Mouse (Mus musculus): Measurements from ENCODE around the gene Chrna10. TPM values are rescaled to one million over a fixed set of nuclear protein-coding genes. Genes with fewer than 3 reads are reported as not detected.
A peak's percentile ranks its signal among the peaks of the same experiment; 100 is the strongest.

Chrna10 gene
- polyA plus RNA-seq, 1 experiment from 2014 or later = not detected

DNA sequence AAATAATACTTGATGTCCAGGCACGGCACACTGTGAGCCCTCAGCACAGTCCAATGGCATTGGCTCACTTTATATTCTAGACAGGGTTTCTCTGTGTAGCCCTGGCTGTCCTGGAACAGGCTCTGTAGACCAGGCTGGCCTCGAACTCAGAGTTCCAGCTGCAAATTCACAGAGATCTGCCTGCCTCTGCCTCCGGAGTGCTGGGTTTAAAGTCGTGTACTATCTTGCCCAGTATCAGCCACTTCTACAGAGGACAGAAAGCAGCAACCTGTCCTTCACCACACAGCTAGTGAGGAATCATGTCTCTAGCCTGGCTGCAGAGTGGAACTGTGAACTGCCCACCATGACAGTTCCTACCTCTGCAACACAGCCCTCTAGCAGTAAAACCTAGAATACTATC, 6.9 kb downstream of the Chrna10 start:
- ATAC-seq (replicated peaks; ENCODE audit: insufficient number of reproducible peaks, low FRiP score, low TSS enrichment) = no peak
- no peaks in the 10 kb centered on the region for H3K27me3 ChIP-seq (ENCODE audit: control insufficient read depth, insufficient read depth, low read length)
- no peak overlapping the region for H3K27ac ChIP-seq (ENCODE audit: low read depth, low read length)
- no peak overlapping the region for H3K4me3 ChIP-seq (ENCODE audit: low read depth, low read length)
- peaks cover 4% of the 10 kb centered on the region; the same call in 1 of the 2 replicates for H3K4me1 ChIP-seq (ENCODE audit: control insufficient read depth, insufficient read depth, low read length)
- H3K9ac ChIP-seq (ENCODE audit: low read depth, low read length) = no peak overlapping the region
- H3K9me3 ChIP-seq (replicated peaks; ENCODE audit: control insufficient read depth, low read length) = no peaks in the 10 kb centered on the region
- 79% methylated on average over 4 of the region's 4 CpGs for WGBS (ENCODE audit: insufficient replicate concordance)
- H3K4me2 ChIP-seq = no peak overlapping the region
- H3K36me3 ChIP-seq (ENCODE audit: control insufficient read depth, insufficient read depth, low read length) = no peaks in the 10 kb centered on the region

DNA sequence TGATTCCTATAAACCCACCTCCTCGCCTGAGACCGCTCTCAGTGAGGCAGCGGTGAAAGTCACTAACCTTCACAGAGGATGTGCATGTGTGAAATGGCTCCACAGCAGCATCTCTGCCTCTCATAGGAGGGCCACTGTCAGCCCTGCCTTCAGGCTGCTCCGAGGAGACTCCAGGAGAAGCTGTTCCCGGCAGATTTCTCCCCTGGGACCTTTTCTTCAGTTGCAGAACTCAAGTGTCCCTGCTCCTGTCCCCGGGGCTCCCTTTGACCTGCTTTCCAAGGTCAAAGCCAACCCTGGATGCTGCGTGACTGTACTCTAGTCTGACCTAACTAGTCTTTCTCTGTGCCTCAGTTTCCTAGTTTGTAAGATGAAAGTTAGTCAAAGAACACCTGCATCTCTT, 7.5 kb downstream of the Chrna10 start, which contains the start of gene Art5:
TSS of gene Art5 (minus strand) at position 319 of the 400 bp plus-strand sequence.
- no peak within 1 kb of the TSS for H3K4me2 ChIP-seq

DNA sequence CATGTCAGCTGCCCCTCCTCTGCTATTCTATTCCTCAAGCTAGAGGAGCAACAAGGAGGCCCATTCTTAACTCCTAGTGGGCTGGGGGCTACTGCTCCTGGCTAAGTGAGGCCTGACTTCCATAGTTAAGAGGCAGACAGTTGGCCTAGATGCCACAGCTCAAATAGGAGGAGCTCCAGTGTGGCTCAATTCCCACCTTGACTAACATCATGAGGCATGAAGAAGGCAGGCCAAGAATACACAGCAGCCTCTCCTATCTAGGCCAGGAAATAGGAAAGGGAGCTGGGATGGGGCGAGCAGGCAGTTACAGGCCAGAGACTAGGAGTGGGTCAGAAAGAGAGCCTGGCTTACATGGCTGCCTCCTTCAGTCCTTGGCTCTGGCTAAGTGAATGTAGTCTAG, 8.4 kb downstream of the Chrna10 start:
- H3K9me3 ChIP-seq (replicated peaks; ENCODE audit: control insufficient read depth, low read length) = no peaks in the 10 kb centered on the region
- H3K4me2 ChIP-seq = no peak overlapping the region
- H3K4me3 ChIP-seq (ENCODE audit: low read depth, low read length) = no peak overlapping the region
- H3K9ac ChIP-seq (ENCODE audit: low read depth, low read length) = no peak overlapping the region
- WGBS (ENCODE audit: insufficient replicate concordance) = 71% methylated on average over 1 of the region's 1 CpGs
- H3K27ac ChIP-seq (ENCODE audit: low read depth, low read length) = no peak overlapping the region
- ATAC-seq (replicated peaks; ENCODE audit: insufficient number of reproducible peaks, low FRiP score, low TSS enrichment) = no peak
- H3K4me1 ChIP-seq (ENCODE audit: control insufficient read depth, insufficient read depth, low read length) = peaks cover 4% of the 10 kb centered on the region; the same call in 1 of the 2 replicates
- no peaks in the 10 kb centered on the region for H3K27me3 ChIP-seq (ENCODE audit: control insufficient read depth, insufficient read depth, low read length)
- no peaks in the 10 kb centered on the region for H3K36me3 ChIP-seq (ENCODE audit: control insufficient read depth, insufficient read depth, low read length)

More for the DNA sequence above, 7.5 kb downstream of the Chrna10 start, which contains the start of gene Art5:
- Histone ChIP-seq H3K36me3 (ENCODE audit: control insufficient read depth, insufficient read depth, low read length) (no peaks in the 10 kb centered on the region), H3K27me3 (ENCODE audit: control insufficient read depth, insufficient read depth, low read length) (no peaks in the 10 kb centered on the region), H3K9ac (ENCODE audit: low read depth, low read length) (no peak within 1 kb of the TSS), H3K27ac (ENCODE audit: low read depth, low read length) (no peak within 1 kb of the TSS), H3K4me3 (ENCODE audit: low read depth, low read length) (no peak within 1 kb of the TSS), H3K9me3 (replicated peaks; ENCODE audit: control insufficient read depth, low read length) (no peaks in the 10 kb centered on the region), H3K4me1 (ENCODE audit: control insufficient read depth, insufficient read depth, low read length) (peaks cover 4% of the 10 kb centered on the region; the same call in 1 of the 2 replicates)
- 73% methylated on average over 7 of the region's 7 CpGs for WGBS (ENCODE audit: insufficient replicate concordance)
- no peak for ATAC-seq (replicated peaks; ENCODE audit: insufficient number of reproducible peaks, low FRiP score, low TSS enrichment)

DNA sequence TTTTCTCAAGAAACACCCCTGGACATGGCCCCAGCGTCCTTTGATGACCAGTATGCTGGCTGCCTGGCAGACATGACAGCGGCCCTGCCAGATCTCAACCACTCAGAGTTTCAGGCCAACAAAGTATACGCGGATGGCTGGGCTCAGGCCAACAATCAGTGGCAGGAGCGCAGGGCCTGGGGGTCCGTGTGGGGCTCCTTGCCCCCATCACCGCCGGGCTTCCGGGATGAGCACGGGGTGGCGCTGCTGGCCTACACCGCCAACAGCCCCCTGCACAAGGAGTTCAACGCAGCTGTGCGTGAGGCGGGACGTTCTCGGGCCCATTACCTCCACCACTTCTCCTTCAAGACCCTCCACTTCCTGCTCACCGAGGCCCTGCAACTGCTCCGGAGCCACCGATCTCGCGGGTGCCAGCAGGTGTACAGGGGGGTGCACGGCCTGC, 9.9 kb downstream of the Chrna10 start:
- peak overlapping the region; percentile 68 for H3K9ac ChIP-seq (ENCODE audit: low read depth, low read length)
- H3K9me3 ChIP-seq (replicated peaks; ENCODE audit: control insufficient read depth, low read length) = no peaks in the 10 kb centered on the region
- H3K27me3 ChIP-seq (ENCODE audit: control insufficient read depth, insufficient read depth, low read length) = no peaks in the 10 kb centered on the region
- ATAC-seq (replicated peaks; ENCODE audit: insufficient number of reproducible peaks, low FRiP score, low TSS enrichment) = no peak
- H3K4me3 ChIP-seq (ENCODE audit: low read depth, low read length) = peak overlapping the region; percentile 40
- H3K27ac ChIP-seq (ENCODE audit: low read depth, low read length) = no peak overlapping the region
- no peaks in the 10 kb centered on the region for H3K36me3 ChIP-seq (ENCODE audit: control insufficient read depth, insufficient read depth, low read length)
- 8% methylated on average over 23 of the region's 23 CpGs for WGBS (ENCODE audit: insufficient replicate concordance)
- peak overlapping the region; percentile 86 for H3K4me2 ChIP-seq
- peaks cover 11% of the 10 kb centered on the region for H3K4me1 ChIP-seq (ENCODE audit: control insufficient read depth, insufficient read depth, low read length)

DNA sequence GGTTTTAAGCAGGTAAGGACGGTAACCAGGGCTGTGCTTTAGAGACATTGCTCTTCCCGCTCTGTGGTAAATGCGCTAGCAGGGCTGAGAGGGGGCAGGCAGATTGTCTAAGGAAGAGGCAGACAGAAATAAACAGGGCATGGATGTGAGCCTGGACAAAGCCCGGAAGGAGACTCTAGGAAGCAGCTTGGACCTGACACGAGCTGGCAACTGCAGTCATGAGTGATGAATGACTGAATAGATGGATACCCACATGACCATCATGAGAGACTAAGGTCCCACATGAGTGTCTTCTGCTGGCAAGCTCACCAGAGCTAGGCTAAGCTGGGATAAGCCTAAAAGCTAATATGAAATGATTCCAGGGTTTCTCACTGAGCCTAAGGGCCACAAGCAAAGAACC, 12.5 kb downstream of the Chrna10 start:
- no peak overlapping the region for H3K4me2 ChIP-seq
- ATAC-seq (replicated peaks; ENCODE audit: insufficient number of reproducible peaks, low FRiP score, low TSS enrichment) = no peak
- no peaks in the 10 kb centered on the region for H3K36me3 ChIP-seq (ENCODE audit: control insufficient read depth, insufficient read depth, low read length)
- peaks cover 28% of the 10 kb centered on the region for H3K4me1 ChIP-seq (ENCODE audit: control insufficient read depth, insufficient read depth, low read length)
- H3K4me3 ChIP-seq (ENCODE audit: low read depth, low read length) = no peak overlapping the region
- H3K27me3 ChIP-seq (ENCODE audit: control insufficient read depth, insufficient read depth, low read length) = no peaks in the 10 kb centered on the region
- no peak overlapping the region for H3K27ac ChIP-seq (ENCODE audit: low read depth, low read length)
- WGBS (ENCODE audit: insufficient replicate concordance) = 55% methylated on average over 5 of the region's 5 CpGs
- H3K9ac ChIP-seq (ENCODE audit: low read depth, low read length) = no peak overlapping the region
- H3K9me3 ChIP-seq (replicated peaks; ENCODE audit: control insufficient read depth, low read length) = no peaks in the 10 kb centered on the region

DNA sequence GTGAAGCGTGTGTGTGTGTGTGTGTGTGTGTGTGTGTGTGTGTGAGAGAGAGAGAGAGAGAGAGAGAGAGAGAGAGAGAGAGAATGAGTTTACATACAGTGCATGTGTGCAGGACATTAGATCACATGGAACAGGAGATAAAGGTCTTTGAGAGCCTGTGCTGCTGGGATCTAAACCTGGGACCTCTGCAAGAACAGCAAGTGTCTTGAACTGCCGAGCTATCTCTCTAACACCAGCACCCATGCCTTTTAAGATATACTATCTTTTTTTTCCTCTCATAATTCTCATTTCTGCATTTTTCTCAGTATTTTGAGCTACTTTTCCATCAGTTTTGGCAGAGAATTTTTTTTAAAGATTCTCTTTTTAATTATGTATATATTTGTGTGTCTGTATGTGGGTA, 13.1 kb downstream of the Chrna10 start:
- ATAC-seq (replicated peaks; ENCODE audit: insufficient number of reproducible peaks, low FRiP score, low TSS enrichment) = no peak
- H3K4me1 ChIP-seq (ENCODE audit: control insufficient read depth, insufficient read depth, low read length) = peaks cover 28% of the 10 kb centered on the region
- 61% methylated on average over 2 of the region's 2 CpGs for WGBS (ENCODE audit: insufficient replicate concordance)

DNA sequence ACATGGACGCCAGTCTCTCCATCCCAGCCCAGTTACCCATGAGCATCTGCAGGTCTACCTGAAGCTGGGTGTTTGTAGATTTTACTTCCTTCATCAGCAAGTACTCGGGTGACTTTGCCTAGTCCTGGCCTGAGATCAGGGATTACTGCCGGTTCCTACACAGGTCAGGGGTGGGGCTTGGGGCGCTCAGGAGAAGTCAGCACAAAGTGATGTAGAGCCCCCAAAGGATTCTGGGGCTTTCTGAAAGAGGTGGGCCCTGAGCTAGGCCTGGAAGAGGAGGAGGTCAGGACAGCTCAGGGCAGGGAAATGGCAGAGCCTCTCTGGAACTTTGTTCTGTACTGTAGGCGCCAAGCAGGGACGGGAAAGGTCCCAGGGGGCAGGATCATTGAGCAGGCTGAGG, 13.9 kb downstream of the Chrna10 start:
- peaks cover 28% of the 10 kb centered on the region for H3K4me1 ChIP-seq (ENCODE audit: control insufficient read depth, insufficient read depth, low read length)
- no peak overlapping the region for H3K9ac ChIP-seq (ENCODE audit: low read depth, low read length)
- H3K4me2 ChIP-seq = 0 out of 2 replicates have a peak overlapping the region, but pooled peaks have one; percentile 18
- H3K4me3 ChIP-seq (ENCODE audit: low read depth, low read length) = no peak overlapping the region
- WGBS (ENCODE audit: insufficient replicate concordance) = 58% methylated on average over 6 of the region's 6 CpGs
- no peak; the same call in 1 of the 2 replicates for ATAC-seq (replicated peaks; ENCODE audit: insufficient number of reproducible peaks, low FRiP score, low TSS enrichment)
- H3K27ac ChIP-seq (ENCODE audit: low read depth, low read length) = no peak overlapping the region
- no peaks in the 10 kb centered on the region for H3K9me3 ChIP-seq (replicated peaks; ENCODE audit: control insufficient read depth, low read length)
- no peaks in the 10 kb centered on the region for H3K36me3 ChIP-seq (ENCODE audit: control insufficient read depth, insufficient read depth, low read length)
- H3K27me3 ChIP-seq (ENCODE audit: control insufficient read depth, insufficient read depth, low read length) = no peaks in the 10 kb centered on the region

More for the DNA sequence above, 13.1 kb downstream of the Chrna10 start:
- no peaks in the 10 kb centered on the region for H3K27me3 ChIP-seq (ENCODE audit: control insufficient read depth, insufficient read depth, low read length)
- H3K4me3 ChIP-seq (ENCODE audit: low read depth, low read length) = no peak overlapping the region
- no peaks in the 10 kb centered on the region for H3K36me3 ChIP-seq (ENCODE audit: control insufficient read depth, insufficient read depth, low read length)
- H3K4me2 ChIP-seq = no peak overlapping the region
- no peaks in the 10 kb centered on the region for H3K9me3 ChIP-seq (replicated peaks; ENCODE audit: control insufficient read depth, low read length)
- H3K27ac ChIP-seq (ENCODE audit: low read depth, low read length) = no peak overlapping the region
- no peak overlapping the region for H3K9ac ChIP-seq (ENCODE audit: low read depth, low read length)

DNA sequence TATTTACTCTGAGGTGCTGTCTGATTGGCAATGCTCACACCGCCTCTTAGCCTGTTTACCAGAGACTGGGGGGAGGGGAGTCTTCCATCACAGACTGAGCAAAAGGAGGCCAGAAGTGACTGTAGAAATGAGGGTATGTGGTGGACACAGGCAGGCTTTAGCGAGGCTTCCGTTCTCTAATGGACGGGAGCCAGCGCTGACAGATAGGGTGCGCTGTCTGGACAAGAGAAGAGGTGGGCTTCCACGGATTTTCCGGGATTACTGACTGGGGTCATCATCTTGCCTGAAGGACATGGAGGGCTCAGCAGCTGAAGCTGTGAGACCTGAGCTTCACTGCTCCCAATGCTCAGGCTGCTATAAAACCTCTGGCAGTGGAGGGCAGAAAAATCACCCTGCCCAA, 14.4 kb downstream of the Chrna10 start:
- peaks cover 28% of the 10 kb centered on the region for H3K4me1 ChIP-seq (ENCODE audit: control insufficient read depth, insufficient read depth, low read length)
- no peaks in the 10 kb centered on the region for H3K9me3 ChIP-seq (replicated peaks; ENCODE audit: control insufficient read depth, low read length)
- ATAC-seq (replicated peaks; ENCODE audit: insufficient number of reproducible peaks, low FRiP score, low TSS enrichment) = no peak
- H3K36me3 ChIP-seq (ENCODE audit: control insufficient read depth, insufficient read depth, low read length) = no peaks in the 10 kb centered on the region
- 42% methylated on average over 8 of the region's 8 CpGs for whole genome bisulfite sequencing (ENCODE audit: insufficient replicate concordance)
- H3K27ac ChIP-seq (ENCODE audit: low read depth, low read length) = no peak overlapping the region
- no peak overlapping the region for H3K4me3 ChIP-seq (ENCODE audit: low read depth, low read length)
- 0 out of 2 replicates have a peak overlapping the region, but pooled peaks have one; percentile 18 for H3K4me2 ChIP-seq
- no peak overlapping the region for H3K9ac ChIP-seq (ENCODE audit: low read depth, low read length)
- H3K27me3 ChIP-seq (ENCODE audit: control insufficient read depth, insufficient read depth, low read length) = no peaks in the 10 kb centered on the region

DNA sequence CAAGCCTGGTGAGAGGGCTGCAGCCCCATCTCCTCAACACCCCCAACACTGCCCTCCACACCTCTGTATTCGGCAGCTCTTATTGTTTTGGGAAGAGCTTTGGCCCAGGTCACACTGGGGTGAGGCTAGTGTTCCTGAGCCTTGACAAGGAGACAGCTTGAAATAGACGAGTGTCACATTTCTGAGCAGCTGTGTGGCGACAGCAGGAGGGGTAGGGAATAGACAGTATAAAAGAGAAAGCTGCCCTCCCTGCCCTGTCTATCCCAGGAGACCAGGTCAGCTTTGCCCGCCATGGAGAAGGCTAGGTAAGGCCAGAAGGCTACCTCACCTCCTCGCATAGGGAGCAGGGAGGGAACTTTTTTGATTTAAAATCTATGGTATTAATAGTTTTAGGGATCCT, 15.1 kb downstream of the Chrna10 start, which contains the start of gene Art1:
TSS of gene Art1 (plus strand) at position 257 of the 400 bp plus-strand sequence.
- Histone ChIP-seq H3K4me3 (ENCODE audit: low read depth, low read length) (peak within 1 kb of the TSS; percentile 35; the same call in 1 of the 2 replicates), H3K27me3 (ENCODE audit: control insufficient read depth, insufficient read depth, low read length) (no peaks in the 10 kb centered on the region), H3K9me3 (replicated peaks; ENCODE audit: control insufficient read depth, low read length) (no peaks in the 10 kb centered on the region), H3K4me2 (peak within 1 kb of the TSS; percentile 74), H3K27ac (ENCODE audit: low read depth, low read length) (peak within 1 kb of the TSS; percentile 54; the same call in 1 of the 2 replicates), H3K4me1 (ENCODE audit: control insufficient read depth, insufficient read depth, low read length) (peaks cover 24% of the 10 kb centered on the region), H3K9ac (ENCODE audit: low read depth, low read length) (peak within 1 kb of the TSS; percentile 25; the same call in 1 of the 2 replicates), H3K36me3 (ENCODE audit: control insufficient read depth, insufficient read depth, low read length) (no peaks in the 10 kb centered on the region)
- ATAC-seq (replicated peaks; ENCODE audit: insufficient number of reproducible peaks, low FRiP score, low TSS enrichment) = no peak
- 47% methylated on average over 5 of the region's 5 CpGs for WGBS (ENCODE audit: insufficient replicate concordance)
